Mouse (Mus musculus): ENCODE results near the gene Kcnip3.

The Kcnip3 gene
- long read RNA-seq, experiment 1, partial matches to known transcripts = 0 of 2 reads
- long read RNA-seq, experiment 1, other reads (novel, unspliced or antisense) = 0 of 2 reads
- long read RNA-seq, experiment 2, partial matches to known transcripts = 0 of 2 reads
- long read RNA-seq, experiment 2, other reads (novel, unspliced or antisense) = 2 of 2 reads

DNA sequence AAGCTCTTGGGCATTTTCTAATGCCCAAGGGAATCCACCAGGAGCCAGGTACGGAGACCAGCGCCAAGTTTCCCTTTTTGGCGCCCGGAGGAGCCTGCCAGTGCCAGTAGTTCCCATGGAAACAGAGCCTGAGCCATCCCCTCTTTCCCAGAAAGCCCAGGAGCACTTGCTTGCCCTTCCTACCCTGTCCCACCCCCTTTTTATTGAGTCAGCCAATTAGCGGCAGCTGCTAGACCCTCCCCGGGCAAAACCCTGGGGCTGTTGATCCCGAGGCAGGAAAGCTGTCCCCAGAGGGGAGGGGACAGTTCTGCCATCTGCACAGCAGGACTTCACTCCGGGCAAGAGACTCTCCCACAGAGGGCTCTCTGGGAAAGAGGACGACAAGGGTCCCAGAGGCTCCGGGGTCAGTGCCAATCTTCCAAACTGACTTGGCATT is at the start of gene Kcnip3:
Gene Kcnip3 (minus strand): TSS at position 89 of the 436 bp plus-strand sequence.
- intact Hi-C loops (cut with DNase I) = no loop called here

DNA sequence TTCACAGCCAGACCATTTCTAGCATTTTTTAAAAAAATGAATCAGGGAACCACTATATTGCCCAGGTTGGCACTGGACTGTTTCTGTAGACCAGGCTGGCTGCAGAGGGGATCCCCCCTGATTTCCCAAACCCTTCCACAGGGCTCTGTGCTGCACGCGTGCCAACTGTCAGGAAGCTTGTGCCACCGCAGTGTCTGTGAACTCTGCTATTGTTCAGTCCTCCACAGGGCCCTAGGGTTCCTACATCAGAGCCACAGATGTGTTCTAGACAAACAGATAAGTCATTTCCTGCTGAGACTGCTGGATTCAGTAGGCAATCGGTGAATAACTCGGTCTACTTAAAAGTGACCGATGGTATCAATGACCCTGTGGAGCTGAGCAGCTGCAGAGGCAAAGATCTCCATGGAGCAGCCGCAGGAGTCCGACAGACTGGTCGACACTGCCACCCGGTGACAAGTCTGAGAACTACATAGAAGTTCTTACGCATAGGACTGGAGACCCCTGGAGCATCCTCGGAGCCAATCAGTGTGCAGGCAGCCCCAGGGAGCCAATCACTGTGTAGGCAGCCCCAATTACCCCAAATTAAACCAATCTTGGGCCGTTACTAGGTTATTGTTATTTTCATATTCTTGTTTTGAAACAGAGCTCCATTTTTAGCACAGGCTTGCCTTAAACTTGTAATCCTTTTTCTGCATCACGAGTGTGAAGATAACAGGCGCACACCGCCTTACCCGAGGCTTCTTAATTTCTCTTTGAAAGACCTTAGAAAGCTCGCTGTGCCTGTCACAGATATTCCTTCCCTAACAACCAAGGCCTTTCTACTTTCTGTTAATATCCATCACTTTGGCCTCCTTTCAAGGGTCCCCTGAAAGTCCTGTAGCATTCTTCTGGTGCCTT is 37.4 kb upstream of the Kcnip3 start:
- intact Hi-C loops (cut with DNase I) = loop anchor here (1.0 to 10.0 kb wide), 3 partner anchors 52 to 195 kb away; partner anchors contain the start of gene Adra2b

DNA sequence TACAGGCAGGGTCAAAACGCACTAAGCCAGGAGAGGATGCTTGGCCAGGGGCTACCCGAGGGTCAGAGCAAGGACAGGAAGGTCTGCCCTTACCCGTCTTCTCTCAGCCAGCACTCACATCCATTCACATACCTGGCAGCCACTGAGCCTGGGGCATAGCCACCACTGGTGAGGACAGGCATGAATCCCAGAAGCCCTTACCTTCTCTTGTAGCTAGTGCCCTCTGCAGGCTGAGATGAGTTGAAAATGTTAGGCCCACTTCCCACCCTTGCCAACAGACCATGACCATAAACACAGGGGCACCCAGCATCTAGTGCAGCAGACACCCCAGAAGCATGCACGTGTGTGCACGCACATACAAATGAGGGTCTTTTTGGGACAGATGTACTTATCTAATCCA is 29.2 kb upstream of the Kcnip3 start:
- intact Hi-C loops (cut with DNase I) = loop anchor here (10.0 kb wide), 1 partner anchor 186 kb away; the partner anchor contains the start of gene Adra2b

DNA sequence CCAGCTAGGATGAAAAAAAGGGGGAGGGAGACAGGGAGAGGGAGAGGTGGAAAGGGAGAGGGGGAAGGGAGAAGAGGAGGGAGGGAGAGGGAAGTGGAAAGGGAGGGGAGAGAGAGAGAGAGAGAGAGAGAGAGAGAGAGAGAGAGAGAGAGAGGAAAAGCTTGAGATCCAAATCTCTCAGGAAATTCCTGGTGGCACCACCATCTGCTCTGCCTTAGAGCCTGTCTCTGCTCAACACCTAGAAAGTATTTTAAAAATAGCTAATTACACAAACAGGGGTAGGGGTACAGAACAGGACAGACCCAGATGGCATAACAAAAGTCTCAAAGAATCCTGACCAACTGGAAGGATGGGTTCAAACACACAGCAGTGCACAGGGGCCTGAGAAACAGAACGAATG is 28.6 kb upstream of the Kcnip3 start:
- intact Hi-C loops (cut with DNase I) = loop anchor here (10.0 kb wide), 1 partner anchor 186 kb away; the partner anchor contains the start of gene Adra2b

DNA sequence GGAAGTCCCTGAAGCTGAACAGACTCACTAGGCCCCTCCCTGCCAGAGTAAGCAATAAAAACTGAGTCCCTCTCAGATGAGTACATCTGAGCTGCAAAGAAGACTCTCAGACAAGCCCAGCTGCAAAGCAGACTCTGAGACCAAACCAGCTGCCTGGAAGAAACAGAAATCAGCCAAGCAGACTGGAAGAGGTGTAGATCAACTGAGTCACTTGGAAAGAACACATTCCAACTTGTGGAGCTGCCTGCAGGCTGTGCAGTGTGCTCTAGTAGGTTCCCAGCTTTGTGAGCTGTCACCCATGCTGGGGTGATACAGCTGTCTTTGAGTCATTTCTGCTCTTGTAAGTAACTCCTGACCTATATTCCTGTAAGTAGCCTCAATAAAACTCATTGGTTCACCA is 27.8 kb upstream of the Kcnip3 start:
- intact Hi-C loops (cut with DNase I) = loop anchor here (10.0 kb wide), 1 partner anchor 185 kb away; the partner anchor contains the start of gene Adra2b

DNA sequence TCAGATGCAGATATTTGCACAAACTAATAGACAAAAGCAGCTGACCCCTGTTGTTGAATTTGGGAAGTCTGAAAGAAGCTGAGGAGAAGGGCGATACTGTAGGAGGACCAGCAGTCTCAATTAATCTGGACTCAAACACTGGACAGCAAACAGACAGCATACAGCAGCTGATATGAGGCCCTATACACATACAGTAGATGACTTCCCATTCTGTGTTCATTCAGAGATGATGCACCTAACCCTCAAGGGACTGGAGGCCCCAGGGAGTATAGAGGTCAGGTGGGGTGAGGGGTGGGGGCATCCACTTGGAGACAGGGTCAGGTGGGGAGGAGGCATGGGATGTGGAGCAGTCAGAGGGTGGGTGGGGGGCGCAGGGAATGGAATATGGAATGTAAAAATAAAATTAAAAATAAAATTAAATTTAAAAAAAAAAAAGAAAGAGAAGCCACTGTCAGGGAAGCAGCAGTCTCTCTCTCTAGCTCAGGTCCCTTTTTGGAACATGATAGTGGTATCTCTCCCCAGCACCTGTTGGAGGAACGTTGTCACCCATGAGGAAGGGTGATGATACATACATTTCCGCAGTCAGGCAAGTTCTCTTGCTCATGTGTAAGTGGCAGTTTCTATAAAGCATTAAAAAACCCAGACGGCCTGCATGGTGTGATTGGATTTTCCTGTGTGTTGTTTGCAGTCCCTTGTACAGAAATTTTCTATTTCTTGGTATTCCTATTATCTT is 26.6 kb upstream of the Kcnip3 start:
- intact Hi-C loops (cut with DNase I) = no loop called here

DNA sequence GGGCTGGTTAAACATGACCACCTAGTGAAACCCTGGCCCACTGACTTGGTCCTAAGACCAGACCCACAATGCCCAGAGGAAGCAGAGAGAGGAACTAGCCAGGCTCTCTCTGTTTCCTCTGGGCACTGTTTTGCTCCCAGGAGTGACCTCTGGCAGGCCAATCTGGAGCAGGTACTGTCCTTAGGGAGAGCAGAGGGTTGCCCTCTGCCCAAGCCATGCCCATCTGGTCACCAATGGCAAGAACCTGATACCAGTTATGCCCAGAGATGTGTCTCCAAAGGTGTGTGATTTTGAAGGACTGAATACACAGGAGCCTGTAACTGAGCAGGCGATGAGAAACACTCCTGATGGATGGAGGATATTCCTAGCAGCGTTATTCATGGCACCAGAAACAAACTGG is 19.8 kb upstream of the Kcnip3 start:
- intact Hi-C loops (cut with DNase I) = no loop called here

DNA sequence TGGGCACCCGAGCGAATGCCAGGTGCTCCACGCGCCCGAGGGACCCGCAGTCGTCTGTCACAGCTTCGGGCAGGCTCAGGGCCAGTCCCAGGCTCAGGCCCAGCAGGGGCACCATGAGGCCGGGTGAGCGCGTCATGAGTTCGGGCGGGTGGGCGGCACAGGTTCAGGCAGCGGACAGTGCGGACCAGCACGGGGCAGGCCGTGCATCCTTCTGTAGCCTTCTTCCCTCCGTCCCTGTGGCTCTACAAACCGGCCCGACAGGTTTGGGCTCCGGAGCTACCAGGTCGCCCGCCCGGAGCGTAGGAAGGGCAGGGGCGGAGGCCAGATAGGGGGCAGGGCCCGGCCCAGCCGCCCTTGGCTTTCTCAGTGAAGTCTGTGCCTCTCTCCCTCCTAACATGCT is 19.3 kb upstream of the Kcnip3 start, which contains the start of gene Prom2:
Gene Prom2 (minus strand): TSS at position 283 of the 400 bp plus-strand sequence.
- intact Hi-C loops (cut with DNase I) = no loop called here

DNA sequence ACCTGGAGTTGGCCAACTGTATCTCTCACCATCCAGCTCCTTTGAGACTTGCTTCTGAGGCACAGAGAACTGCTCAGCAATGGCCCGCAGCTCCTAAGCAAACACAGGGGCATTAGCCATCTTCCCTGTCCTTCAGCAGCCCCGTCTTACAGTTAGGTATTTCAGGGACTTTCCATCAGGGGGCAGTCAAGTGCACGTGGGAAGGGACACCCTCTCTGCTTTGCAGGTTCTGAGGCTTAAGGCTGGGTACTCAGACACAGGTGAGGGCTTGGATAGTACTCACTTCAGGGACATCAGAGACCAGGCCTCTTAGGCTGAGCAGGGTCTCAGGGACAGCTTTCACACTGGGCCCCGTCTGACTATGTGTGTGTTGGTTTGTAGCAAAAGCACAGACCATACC is 17.6 kb upstream of the Kcnip3 start:
- intact Hi-C loops (cut with DNase I) = no loop called here

DNA sequence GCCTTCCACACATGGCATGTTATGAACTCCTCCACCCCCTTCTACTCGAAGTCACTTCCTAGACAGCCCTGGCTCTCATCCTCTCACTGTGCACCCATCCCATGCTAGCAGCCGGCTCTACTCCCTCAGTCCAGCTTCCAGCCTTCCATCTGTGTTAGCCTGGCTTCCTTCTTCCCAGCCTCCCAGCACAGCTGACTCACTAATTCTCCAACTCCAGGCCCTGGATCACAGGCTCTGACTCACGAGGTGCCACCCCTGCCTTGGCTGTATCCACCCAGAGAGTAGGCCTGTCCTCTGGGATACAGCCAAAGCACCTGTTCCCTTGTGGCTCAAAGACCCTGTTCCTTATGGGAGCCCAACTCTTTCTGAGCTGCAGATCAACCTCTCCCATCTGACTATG is 15.7 kb upstream of the Kcnip3 start:
- intact Hi-C loops (cut with DNase I) = no loop called here

DNA sequence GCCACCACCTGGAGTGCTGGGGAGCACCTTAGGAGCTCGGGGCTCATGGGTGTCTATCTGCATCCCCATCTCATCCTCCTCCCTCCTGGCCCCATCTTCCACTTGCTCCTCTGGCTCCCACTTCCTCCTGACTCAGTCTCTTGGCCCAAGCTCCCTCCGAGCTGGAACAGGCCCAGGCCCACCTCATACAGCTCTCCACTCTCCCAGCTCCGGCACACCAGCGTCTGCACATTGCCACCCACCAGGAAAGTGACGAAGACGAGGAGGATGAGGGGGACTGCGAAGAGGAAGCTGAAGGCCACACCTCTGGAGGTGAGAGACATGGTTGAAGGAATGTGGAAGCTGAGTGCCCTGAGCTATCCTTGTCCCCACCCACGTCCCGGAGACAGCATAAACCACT is 13.5 kb upstream of the Kcnip3 start:
- intact Hi-C loops (cut with DNase I) = no loop called here

DNA sequence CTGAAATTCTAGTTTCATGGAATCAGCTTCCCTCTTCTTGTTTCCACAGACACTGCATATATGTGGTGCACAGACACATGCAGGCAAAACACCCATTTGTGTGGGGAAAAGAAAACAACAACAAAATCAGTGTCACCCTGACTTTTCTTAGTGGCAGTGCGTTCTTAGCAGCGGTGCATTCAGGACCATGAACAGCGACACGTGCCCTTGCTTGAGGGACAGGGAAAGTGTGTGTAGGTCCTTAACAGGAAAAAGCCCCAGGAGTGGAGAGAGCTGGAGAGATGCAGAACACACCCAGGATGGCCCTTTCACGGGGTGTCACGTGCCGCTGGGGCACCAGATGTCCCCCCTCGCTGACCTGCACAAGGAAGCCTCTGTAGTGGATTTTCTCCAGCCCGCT is 10.5 kb upstream of the Kcnip3 start:
- intact Hi-C loops (cut with DNase I) = no loop called here

DNA sequence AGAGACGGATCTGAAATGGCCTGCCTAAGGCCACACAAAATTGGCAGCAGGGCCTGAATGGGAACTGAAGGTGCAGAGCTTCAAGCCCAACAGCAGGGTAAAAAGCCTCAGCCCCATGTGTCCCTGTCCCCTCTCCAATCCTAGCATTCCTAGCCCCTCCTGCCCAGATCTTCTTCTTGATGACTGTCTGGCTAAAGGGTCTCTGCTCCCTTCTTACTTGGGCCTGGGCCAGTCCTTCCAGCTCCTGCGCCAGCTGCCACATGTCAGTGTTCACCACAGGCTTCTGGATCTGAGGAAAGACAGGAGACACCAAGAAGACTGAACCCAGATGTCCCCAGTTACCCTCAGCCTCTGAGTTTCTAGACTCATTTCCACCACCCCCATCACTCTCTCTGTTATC is 9.7 kb upstream of the Kcnip3 start:
- intact Hi-C loops (cut with DNase I) = no loop called here

DNA sequence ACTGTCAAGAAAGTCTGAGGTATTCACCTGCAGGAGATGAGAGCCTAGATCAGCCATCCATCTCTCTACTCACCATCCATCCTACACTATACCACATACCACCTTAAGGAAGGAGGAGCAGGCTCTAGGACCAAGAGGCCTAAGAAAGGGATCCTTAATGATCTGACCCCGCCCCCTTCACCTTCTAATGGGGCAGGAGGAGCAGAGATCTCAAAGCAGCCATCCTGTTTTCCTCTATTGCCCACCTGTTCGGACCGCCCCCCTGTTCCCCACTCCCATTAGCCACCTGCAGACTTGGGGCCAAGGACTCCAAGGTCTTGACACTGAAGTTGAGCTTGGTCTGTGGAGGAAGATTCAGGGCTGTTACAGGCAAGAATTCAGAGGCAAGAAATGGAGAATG is 8.5 kb upstream of the Kcnip3 start:
- intact Hi-C loops (cut with DNase I) = no loop called here

DNA sequence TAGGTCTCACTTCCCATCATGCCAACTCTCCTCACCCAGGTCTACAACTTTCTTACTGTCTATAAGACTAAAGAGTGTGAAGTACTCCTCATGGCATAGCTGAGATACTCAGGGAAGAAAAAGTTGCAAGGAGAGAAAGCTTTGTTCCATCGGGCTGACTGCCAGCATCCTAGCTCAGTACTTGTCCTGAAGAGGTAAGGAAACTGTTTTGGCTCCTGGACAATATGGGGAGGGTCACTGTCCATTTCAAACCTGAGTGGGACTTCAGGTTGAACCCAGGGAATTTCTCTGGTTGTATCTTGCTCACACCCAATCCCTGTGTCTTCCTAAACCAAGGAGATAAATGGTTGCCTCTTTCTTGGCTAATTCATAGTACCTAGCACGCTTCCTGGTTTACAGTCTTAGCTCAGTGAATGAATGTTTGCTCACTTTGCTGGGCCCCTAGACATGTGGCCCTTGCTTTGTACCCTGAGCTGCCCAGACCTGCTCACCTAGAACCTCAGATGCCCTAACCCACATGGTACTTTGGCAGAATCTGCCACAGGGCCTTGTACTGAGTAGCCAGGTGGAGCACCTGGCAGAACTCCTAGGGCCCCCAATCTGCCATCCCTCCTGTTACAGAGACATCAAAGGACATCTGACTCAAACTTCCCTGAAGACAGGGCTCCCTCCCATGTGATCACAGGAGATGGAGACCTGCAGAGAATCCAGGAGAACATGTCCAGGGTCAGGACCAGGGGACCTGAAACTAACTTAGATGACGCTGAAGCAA is 3.3 kb upstream of the Kcnip3 start:
- intact Hi-C loops (cut with DNase I) = no loop called here

DNA sequence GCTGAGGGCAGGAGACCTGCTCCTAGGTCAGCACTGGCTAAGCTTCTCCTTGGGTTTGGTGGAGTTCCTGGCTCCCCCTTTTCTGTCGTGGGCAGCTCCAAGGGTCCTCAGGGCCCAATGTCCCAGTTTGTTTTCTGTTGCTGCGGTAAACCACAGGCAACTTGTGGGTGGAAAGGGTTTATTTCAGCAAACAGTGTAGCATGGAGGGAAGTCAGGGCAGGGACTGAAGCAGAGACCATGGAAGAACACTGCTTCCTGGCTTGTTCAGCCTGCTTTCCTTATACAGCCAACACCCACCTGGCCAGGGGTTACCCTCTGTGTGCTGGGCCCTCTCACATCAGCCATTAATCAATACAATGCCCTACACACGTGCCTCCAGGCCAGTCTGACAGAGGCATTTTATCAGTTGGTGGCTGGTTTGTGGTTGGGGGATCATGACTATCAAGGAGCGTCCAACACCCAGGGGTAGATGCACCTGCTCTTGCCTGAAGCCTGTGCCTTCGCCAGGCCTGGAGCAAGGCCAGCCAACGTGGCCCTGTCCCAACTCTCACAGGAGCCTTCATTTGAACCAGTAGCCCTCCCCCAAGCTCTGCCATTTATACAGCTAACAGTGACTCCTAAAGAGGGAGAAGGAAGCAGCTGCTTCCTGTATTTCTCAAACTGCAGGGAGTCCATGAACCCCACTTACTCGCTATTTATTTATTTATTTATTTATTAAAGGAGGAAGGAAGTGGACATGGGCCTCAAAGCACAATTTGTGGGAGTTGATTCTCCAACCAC is 2.2 kb upstream of the Kcnip3 start:
- intact Hi-C loops (cut with DNase I) = no loop called here

DNA sequence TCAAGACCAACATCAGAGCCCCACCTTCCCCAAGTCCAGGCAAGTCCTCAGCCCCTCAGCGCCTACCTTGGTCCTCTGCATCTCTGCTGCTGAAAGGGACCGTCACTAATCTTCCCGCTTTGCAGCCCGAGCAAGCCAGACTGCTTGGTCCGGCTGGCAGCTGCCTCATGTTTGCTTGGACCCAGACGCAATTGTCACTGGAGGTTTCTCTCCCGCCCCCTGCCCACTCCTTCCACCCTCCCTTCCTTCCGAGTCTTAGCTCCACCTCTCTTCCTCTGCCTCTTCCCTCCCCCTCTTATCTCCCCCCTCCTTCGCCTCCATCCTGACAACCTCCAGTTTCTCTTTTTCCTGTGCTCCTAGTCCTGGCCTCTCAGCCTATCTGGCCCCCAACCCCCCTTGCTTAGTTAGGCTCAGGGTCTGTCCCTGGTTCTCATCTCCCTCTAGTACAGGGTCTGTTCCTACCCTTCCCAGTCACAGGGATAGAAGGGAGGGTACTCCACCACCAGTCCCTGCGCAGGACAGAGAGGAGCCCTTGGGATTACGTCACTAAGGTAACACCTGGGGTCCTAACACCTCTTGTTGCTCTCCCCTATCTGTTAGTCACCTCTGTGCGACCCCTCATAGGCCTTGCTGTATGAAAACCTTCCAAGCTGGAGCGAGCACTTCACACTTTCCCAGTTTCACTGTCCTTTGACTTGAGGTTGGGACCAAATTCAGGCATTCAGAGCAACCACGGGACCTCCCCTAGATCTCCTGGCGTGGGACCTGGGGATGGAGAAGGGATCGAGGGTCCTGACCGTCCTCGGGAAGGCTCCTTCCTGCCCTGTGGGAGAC is 505 bp downstream of the Kcnip3 start:
- intact Hi-C loops (cut with DNase I) = no loop called here

DNA sequence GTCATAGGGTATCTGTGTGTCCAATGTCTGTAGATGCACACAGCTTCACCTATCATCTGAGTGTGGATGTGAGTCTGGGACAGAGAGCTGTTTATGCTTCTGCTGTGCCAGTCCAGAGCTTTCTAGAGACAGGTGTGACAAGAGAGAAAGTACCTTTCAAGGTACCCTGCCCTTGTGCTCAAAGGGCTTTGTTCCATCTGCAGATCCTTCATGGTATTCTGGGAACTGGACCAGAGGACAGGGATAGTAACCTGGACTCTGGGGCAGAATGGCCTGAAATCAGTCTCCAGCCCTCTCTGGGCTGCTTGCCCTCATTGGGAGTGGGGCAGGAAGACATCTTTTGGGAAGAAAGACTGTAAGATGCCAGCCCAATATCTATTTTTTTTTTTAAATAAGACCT is 1.8 kb downstream of the Kcnip3 start:
- intact Hi-C loops (cut with DNase I) = no loop called here

DNA sequence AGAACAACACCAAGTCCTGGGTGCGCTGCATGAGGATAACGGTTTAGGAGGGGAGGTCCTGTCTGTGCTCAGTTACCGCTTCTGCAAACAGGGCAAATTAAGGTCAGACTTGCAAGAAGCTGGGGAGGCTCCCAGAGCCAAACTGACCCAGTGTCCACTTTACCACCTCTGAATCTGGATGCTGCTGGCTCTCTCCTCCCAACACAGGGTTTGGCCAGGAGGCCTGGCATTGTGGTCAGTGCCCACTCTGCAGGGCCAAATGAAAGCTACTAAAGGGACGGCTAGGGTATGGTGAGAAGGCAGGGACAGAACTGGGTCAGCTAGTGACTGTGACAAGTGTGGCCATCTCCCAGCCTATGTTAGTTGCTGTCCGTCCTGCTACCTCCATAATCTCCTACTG is 2.6 kb downstream of the Kcnip3 start:
- intact Hi-C loops (cut with DNase I) = no loop called here

Measured in adrenal gland (tissue).